Mouse (Mus musculus): ENCODE data around the gene Ttc7b. TPM values are rescaled to one million over a fixed set of nuclear protein-coding genes. Genes with fewer than 3 reads are reported as not detected.

Ttc7b gene
- polyA plus RNA-seq (2015; fragmentation: Nextera tagmentation; extraction: Ambion mirVana) = 5.0 and 6.0 TPM in 2 replicates

GRCm38 (mm10) chr12:100520794-100521186 lies at the start of gene Ttc7b:
TSS of gene Ttc7b (minus strand) at chr12:100520826.
- ATAC-seq (ENCODE audit: insufficient number of reproducible peaks, low FRiP score, low TSS enrichment, low read depth) = 0 out of 2 replicates have a peak, but pooled peaks have one; percentile 26
- H3K36me3 ChIP-seq = peaks cover 3% of the 10 kb centered on the region; the same call in 1 of the 2 replicates
- H3K27me3 ChIP-seq = no peaks in the 10 kb centered on the region
- no peaks in the 10 kb centered on the region for H3K9me3 ChIP-seq
- H3K4me3 ChIP-seq = peak within 1 kb of the TSS; percentile 89
- peak within 1 kb of the TSS; percentile 81 for H3K4me2 ChIP-seq
- 1% methylated on average over 33 of the region's 42 CpGs for WGBS
- H3K27ac ChIP-seq = peak within 1 kb of the TSS; percentile 79
- H3K9ac ChIP-seq = peak within 1 kb of the TSS; percentile 97
- peaks cover 24% of the 10 kb centered on the region for H3K4me1 ChIP-seq

GRCm38 (mm10) chr12:100568831-100569230 lies 48.2 kb upstream of the Ttc7b start:
- no peak overlapping the region for H3K4me2 ChIP-seq
- 83% methylated on average over 7 of the region's 7 CpGs for WGBS

GRCm38 (mm10) chr12:100568105-100568504 lies 47.5 kb upstream of the Ttc7b start:
- H3K4me3 ChIP-seq = no peak overlapping the region
- H3K36me3 ChIP-seq = peaks cover 4% of the 10 kb centered on the region; the same call in 1 of the 2 replicates
- no peaks in the 10 kb centered on the region for H3K9me3 ChIP-seq
- H3K27ac ChIP-seq = no peak overlapping the region
- no peak overlapping the region for H3K4me2 ChIP-seq
- no peak overlapping the region for H3K9ac ChIP-seq
- ATAC-seq (ENCODE audit: insufficient number of reproducible peaks, low FRiP score, low TSS enrichment, low read depth) = no peak
- no peaks in the 10 kb centered on the region for H3K27me3 ChIP-seq
- 73% methylated on average over 6 of the region's 6 CpGs for WGBS
- H3K4me1 ChIP-seq = no peaks in the 10 kb centered on the region

More at GRCm38 (mm10) chr12:100568831-100569230, 48.2 kb upstream of the Ttc7b start:
- H3K27me3 ChIP-seq = no peaks in the 10 kb centered on the region
- H3K9ac ChIP-seq = no peak overlapping the region
- no peak for ATAC-seq (ENCODE audit: insufficient number of reproducible peaks, low FRiP score, low TSS enrichment, low read depth)
- no peak overlapping the region for H3K27ac ChIP-seq
- H3K9me3 ChIP-seq = no peaks in the 10 kb centered on the region
- H3K36me3 ChIP-seq = peaks cover 4% of the 10 kb centered on the region; the same call in 1 of the 2 replicates
- no peaks in the 10 kb centered on the region for H3K4me1 ChIP-seq
- no peak overlapping the region for H3K4me3 ChIP-seq

- no peak overlapping the region for H3K9ac ChIP-seq
- H3K36me3 ChIP-seq = peaks cover 4% of the 10 kb centered on the region; the same call in 1 of the 2 replicates
- no peak overlapping the region for H3K4me3 ChIP-seq
- no peaks in the 10 kb centered on the region for H3K4me1 ChIP-seq
- H3K27ac ChIP-seq = no peak overlapping the region
- H3K4me2 ChIP-seq = no peak overlapping the region
- 74% methylated on average over 3 of the region's 3 CpGs for WGBS
- no peaks in the 10 kb centered on the region for H3K9me3 ChIP-seq
- H3K27me3 ChIP-seq = no peaks in the 10 kb centered on the region
- no peak for ATAC-seq (ENCODE audit: insufficient number of reproducible peaks, low FRiP score, low TSS enrichment, low read depth)
Measured at GRCm38 (mm10) chr12:100567627-100568026, 47.0 kb upstream of the Ttc7b start.

GRCm38 (mm10) chr12:100553675-100554074 lies 33.0 kb upstream of the Ttc7b start:
- 90% methylated on average over 6 of the region's 6 CpGs for WGBS
- no peak overlapping the region for H3K9ac ChIP-seq
- H3K9me3 ChIP-seq = no peaks in the 10 kb centered on the region
- 0 out of 2 replicates have a peak, but pooled peaks cover 5% of the 10 kb centered on the region for H3K36me3 ChIP-seq
- no peak overlapping the region for H3K4me3 ChIP-seq
- no peaks in the 10 kb centered on the region for H3K4me1 ChIP-seq
- H3K27me3 ChIP-seq = no peaks in the 10 kb centered on the region
- no peak for ATAC-seq (ENCODE audit: insufficient number of reproducible peaks, low FRiP score, low TSS enrichment, low read depth)
- H3K27ac ChIP-seq = no peak overlapping the region
- no peak overlapping the region for H3K4me2 ChIP-seq

GRCm38 (mm10) chr12:100551972-100552371 lies 31.3 kb upstream of the Ttc7b start:
- no peak for ATAC-seq (ENCODE audit: insufficient number of reproducible peaks, low FRiP score, low TSS enrichment, low read depth)

GRCm38 (mm10) chr12:100544194-100544567 lies 23.6 kb upstream of the Ttc7b start:
- Histone ChIP-seq H3K9ac (no peak overlapping the region), H3K4me2 (no peak overlapping the region), H3K36me3 (0 out of 2 replicates have a peak, but pooled peaks cover 3% of the 10 kb centered on the region), H3K4me1 (no peaks in the 10 kb centered on the region), H3K4me3 (no peak overlapping the region), H3K27me3 (no peaks in the 10 kb centered on the region), H3K27ac (no peak overlapping the region), H3K9me3 (no peaks in the 10 kb centered on the region)
- ATAC-seq (ENCODE audit: insufficient number of reproducible peaks, low FRiP score, low TSS enrichment, low read depth) = no peak
- 88% methylated on average over 4 of the region's 4 CpGs for WGBS

More at GRCm38 (mm10) chr12:100551972-100552371, 31.3 kb upstream of the Ttc7b start:
- Histone ChIP-seq H3K4me1 (no peaks in the 10 kb centered on the region), H3K27me3 (no peaks in the 10 kb centered on the region), H3K4me2 (no peak overlapping the region), H3K9ac (no peak overlapping the region), H3K36me3 (no peaks in the 10 kb centered on the region), H3K4me3 (no peak overlapping the region), H3K27ac (no peak overlapping the region), H3K9me3 (no peaks in the 10 kb centered on the region)
- 80% methylated on average over 1 of the region's 1 CpGs for WGBS

- Histone ChIP-seq H3K27me3 (no peaks in the 10 kb centered on the region), H3K27ac (no peak overlapping the region), H3K9me3 (no peaks in the 10 kb centered on the region), H3K9ac (no peak overlapping the region), H3K36me3 (0 out of 2 replicates have a peak, but pooled peaks cover 3% of the 10 kb centered on the region), H3K4me1 (no peaks in the 10 kb centered on the region), H3K4me3 (no peak overlapping the region), H3K4me2 (no peak overlapping the region)
- 70% methylated on average over 6 of the region's 6 CpGs for WGBS
- ATAC-seq (ENCODE audit: insufficient number of reproducible peaks, low FRiP score, low TSS enrichment, low read depth) = no peak
Measured at GRCm38 (mm10) chr12:100543437-100544193, 23.0 kb upstream of the Ttc7b start.

- Histone ChIP-seq H3K4me1 (no peaks in the 10 kb centered on the region), H3K4me2 (no peak overlapping the region), H3K27me3 (no peaks in the 10 kb centered on the region), H3K36me3 (0 out of 2 replicates have a peak, but pooled peaks cover 3% of the 10 kb centered on the region), H3K9me3 (no peaks in the 10 kb centered on the region), H3K4me3 (no peak overlapping the region), H3K27ac (no peak overlapping the region), H3K9ac (no peak overlapping the region)
- ATAC-seq (ENCODE audit: insufficient number of reproducible peaks, low FRiP score, low TSS enrichment, low read depth) = no peak
- 81% methylated on average over 6 of the region's 6 CpGs for WGBS
Measured at GRCm38 (mm10) chr12:100542494-100542893, 21.9 kb upstream of the Ttc7b start.

- Histone ChIP-seq H3K36me3 (0 out of 2 replicates have a peak, but pooled peaks cover 3% of the 10 kb centered on the region), H3K9ac (no peak overlapping the region), H3K4me3 (no peak overlapping the region), H3K9me3 (no peaks in the 10 kb centered on the region), H3K27ac (no peak overlapping the region), H3K4me2 (no peak overlapping the region), H3K27me3 (no peaks in the 10 kb centered on the region), H3K4me1 (no peaks in the 10 kb centered on the region)
- no peak for ATAC-seq (ENCODE audit: insufficient number of reproducible peaks, low FRiP score, low TSS enrichment, low read depth)
- 41% methylated on average over 3 of the region's 3 CpGs for WGBS
Measured at GRCm38 (mm10) chr12:100542076-100542475, 21.4 kb upstream of the Ttc7b start.

- no peak for ATAC-seq (ENCODE audit: insufficient number of reproducible peaks, low FRiP score, low TSS enrichment, low read depth)
- no peaks in the 10 kb centered on the region for H3K4me1 ChIP-seq
- no peak overlapping the region for H3K27ac ChIP-seq
- H3K27me3 ChIP-seq = no peaks in the 10 kb centered on the region
- no peaks in the 10 kb centered on the region for H3K36me3 ChIP-seq
- no peak overlapping the region for H3K4me3 ChIP-seq
- no peaks in the 10 kb centered on the region for H3K9me3 ChIP-seq
- 20% methylated on average over 9 of the region's 9 CpGs for WGBS
- no peak overlapping the region for H3K9ac ChIP-seq
- H3K4me2 ChIP-seq = no peak overlapping the region
Measured at GRCm38 (mm10) chr12:100539158-100539714, 18.6 kb upstream of the Ttc7b start.
